Mouse (Mus musculus) heart, adult 18-20 months (tissue): ENCODE measurements at regions not wholly inside any gene's neighbourhood (a gene's known extent, or its start where the extent isn't known, plus 50 kb on each side); places are given as distances from the start of the nearest gene placed in this dataset.

Experiments
- DNase-seq, 2 experiments: peaks; one replicate each; pipeline ENCODE4 v3.0.0; 2021 to 2022; ENCODE audit warnings: mixed read lengths in 1 of 2

GRCm38 (mm10) chr6:66236368-66236767, 284.0 kb downstream of the 4930544G11Rik start:
- no peak for DNase-seq

- no peak for DNase-seq
These were observed 279.8 kb upstream of the Mad2l1 start for GRCm38 (mm10) chr6:66255378-66255777.

GRCm38 (mm10) chr6:66263429-66263828, 271.8 kb upstream of the Mad2l1 start:
- DNase-seq = no peak

GRCm38 (mm10) chr6:66263918-66264317, 271.3 kb upstream of the Mad2l1 start:
- DNase-seq = no peak

- no peak for DNase-seq
These were observed 266.8 kb upstream of the Mad2l1 start for GRCm38 (mm10) chr6:66268427-66268826.

GRCm38 (mm10) chr6:66271414-66272206, 263.6 kb upstream of the Mad2l1 start:
- DNase-seq = peak; percentile 11 to 28

GRCm38 (mm10) chr6:66272216-66272615, 263.0 kb upstream of the Mad2l1 start:
- DNase-seq = peak; percentile 1 to 3

- DNase-seq = no peak
These were observed 260.5 kb upstream of the Mad2l1 start for GRCm38 (mm10) chr6:66274737-66275136.

GRCm38 (mm10) chr6:66280701-66281100, 254.5 kb upstream of the Mad2l1 start:
- DNase-seq = no peak

GRCm38 (mm10) chr6:66282566-66283115, 252.5 kb upstream of the Mad2l1 start:
- DNase-seq = no peak

GRCm38 (mm10) chr6:66283521-66283920, 251.7 kb upstream of the Mad2l1 start:
- DNase-seq = no peak

GRCm38 (mm10) chr6:66287607-66288006, 247.6 kb upstream of the Mad2l1 start:
- no peak for DNase-seq

GRCm38 (mm10) chr6:66289196-66289595, 246.0 kb upstream of the Mad2l1 start:
- no peak for DNase-seq

GRCm38 (mm10) chr6:66291576-66291975, 243.6 kb upstream of the Mad2l1 start:
- no peak for DNase-seq

- no peak for DNase-seq
These were observed 237.1 kb upstream of the Mad2l1 start for GRCm38 (mm10) chr6:66298056-66298455.

- DNase-seq = no peak
These were observed 235.0 kb upstream of the Mad2l1 start for GRCm38 (mm10) chr6:66300189-66300588.

GRCm38 (mm10) chr6:66344848-66345247, 190.3 kb upstream of the Mad2l1 start:
- DNase-seq = no peak

- no peak for DNase-seq
These were observed 187.8 kb upstream of the Mad2l1 start for GRCm38 (mm10) chr6:66347356-66347755.

- peak; percentile 17 to 38 for DNase-seq
These were observed 174.1 kb upstream of the Mad2l1 start for GRCm38 (mm10) chr6:66361130-66361529.

- DNase-seq = peak; percentile 49 to 59
These were observed 167.9 kb upstream of the Mad2l1 start for GRCm38 (mm10) chr6:66367263-66367662.

- no peak for DNase-seq
These were observed 153.8 kb upstream of the Mad2l1 start for GRCm38 (mm10) chr6:66381279-66381934.

GRCm38 (mm10) chr6:66382347-66383010, 152.7 kb upstream of the Mad2l1 start:
- DNase-seq = no peak

- no peak for DNase-seq
These were observed 140.0 kb upstream of the Mad2l1 start for GRCm38 (mm10) chr6:66395147-66395546.
